ENCODE assay signal across 8 mouse cellular contexts in genomic region chr2:146221076-146221928, GRCm38 (mm10). TPM values are rescaled to one million over a fixed set of nuclear protein-coding genes. Genes with fewer than 3 reads are reported as not detected.
DNase-seq lines count a peak whose midpoint lies in the region; ATAC-seq lines count a peak whose summit lies in the region.
"Had no signal": no experiment of that assay in that cellular context is flagged by ENCODE, and none has a peak within 500 bp of the region (broad histone marks: within the 10 kb centered on the region; RNA-seq: fewer than 3 reads in every experiment).

Insm1 (plus strand) TSS chr2:146221921.

- peaks cover 90% of the 10 kb centered on the region for H3K27me3 ChIP-seq in lung, embryonic 16.5 days (ENCODE audit: control insufficient read depth, insufficient read depth, low read depth, low read length)

- DNase-seq in MN1 (ENCODE audit: low spot score) = peak; percentile 25
- peak; percentile 34 to 39 for DNase-seq in heart, postnatal 10 days
- peak; percentile 39 for DNase-seq in layer of hippocampus, adult 9-11 months
- DNase-seq in right cerebral cortex, postnatal 14 days = peak; percentile 52

- peak within 1 kb of the TSS; percentile 95 for H3K4me2 ChIP-seq in lung, embryonic 16.5 days (ENCODE audit: low read depth, low read length)

- no peaks in the 10 kb centered on the region for H3K9me3 ChIP-seq in lung, embryonic 16.5 days (ENCODE audit: control insufficient read depth, low read length)

- H3K9ac ChIP-seq in lung, embryonic 16.5 days (ENCODE audit: low read length) = 0 out of 2 replicates have a peak within 1 kb of the TSS, but pooled peaks have one; percentile 4

- ATAC-seq in CD4-positive, CD25-positive, alpha-beta regulatory T cell, adult 4 months = peak; percentile 42
- peak; percentile 13 for ATAC-seq in common myeloid progenitor, adult 5-6 weeks (replicated peaks; ENCODE audit: low read depth, poor library complexity, severe bottlenecking)
- peak; percentile 65; the same call in 1 of the 2 replicates for ATAC-seq in lung, embryonic 16.5 days (ENCODE audit: low read depth)

- no peaks in the 10 kb centered on the region for H3K36me3 ChIP-seq in lung, embryonic 16.5 days (ENCODE audit: control insufficient read depth, insufficient read depth, low read length)

- H3K27ac ChIP-seq in lung, embryonic 16.5 days (ENCODE audit: low read length) = no peak within 1 kb of the TSS

- WGBS in lung, embryonic 16.5 days = under 1% methylated on average over 80 of the region's 86 CpGs

- H3K4me3 ChIP-seq in lung, embryonic 16.5 days (ENCODE audit: low read length) = peak within 1 kb of the TSS; percentile 55

- H3K4me1 ChIP-seq in lung, embryonic 16.5 days (replicated peaks; ENCODE audit: control insufficient read depth, insufficient read depth, low read length) = peaks cover 35% of the 10 kb centered on the region

- intact Hi-C loops in heart, postnatal 10 days (cut with DNase I) = loop anchor here (10.0 kb wide), 1 partner anchor 863 kb away; the partner anchor contains the start of gene Nkx2-4

RNA-seq across cellular contexts. Expression of gene Insm1, which starts in this region (rescaled TPM):
- polyA plus RNA-seq in CD4-positive, CD25-positive, alpha-beta regulatory T cell, adult 4 months (2017; shearing (Covaris generic)) = not detected
- not detected in 2 replicates for total RNA-seq in common myeloid progenitor, adult 5-6 weeks (2017)
- not detected for total RNA-seq in heart, postnatal 10 days (2021)
- polyA plus RNA-seq in lung, embryonic 16.5 days (2015; fragmentation: Nextera tagmentation; extraction: Ambion mirVana) = 0.06 TPM in 1 of 2 replicates, not detected in the other
- polyA plus RNA-seq: gonadal fat pad, adult 2 months had no signal

Comparison
In these comparisons a context has a peak if more than half of its experiments do, and no peak if none do; other contexts are left out.
1. Peak in ATAC-seq in CD4-positive, CD25-positive, alpha-beta regulatory T cell, adult 4 months; RNA of the gene not detected or under 1 TPM.
2. Peak in ATAC-seq in common myeloid progenitor, adult 5-6 weeks; RNA of the gene not detected or under 1 TPM.
3. Peak in DNase-seq in heart, postnatal 10 days; RNA of the gene not detected or under 1 TPM.
4. Peak in ATAC-seq, H3K4me3 ChIP-seq, H3K9ac ChIP-seq and H3K4me2 ChIP-seq in lung, embryonic 16.5 days; RNA of the gene not detected or under 1 TPM.
5. ATAC-seq: peak in every context shown above with its lines; median percentile 65 in lung, embryonic 16.5 days; 42 in CD4-positive, CD25-positive, alpha-beta regulatory T cell, adult 4 months; 13 in common myeloid progenitor, adult 5-6 weeks.